27 mouse cellular contexts compared by ENCODE assay signal in the genomic region with DNA sequence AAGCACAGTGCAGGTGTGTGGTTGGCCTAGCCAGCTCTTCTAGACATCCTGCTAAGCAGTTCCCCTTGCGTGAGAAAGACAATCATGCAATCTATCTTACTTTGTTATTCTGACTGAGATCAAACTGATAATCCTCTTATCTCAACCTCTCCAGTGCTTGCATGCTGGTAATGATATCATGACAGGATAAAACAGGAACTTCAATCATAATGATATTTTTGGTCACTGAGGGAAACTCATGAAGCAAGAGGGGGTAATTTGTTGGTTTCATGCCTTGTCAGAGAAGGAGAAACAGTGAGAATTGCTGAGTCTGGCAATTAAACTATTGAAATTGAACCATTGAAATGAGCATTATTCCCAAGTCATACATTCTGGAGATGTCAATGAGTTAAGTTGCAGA.
"Had no signal": no experiment of that assay in that cellular context is flagged by ENCODE, and none has a peak within 500 bp of the region (broad histone marks: within the 10 kb centered on the region; RNA-seq: fewer than 3 reads in every experiment).

No protein-coding gene starts in this region.

- H3K9me3 ChIP-seq: intestine, embryonic 15.5 days; limb, embryonic 10.5 days; liver, embryonic 15.5 days had no signal

- H3K36me3 ChIP-seq: heart, embryonic 10.5 days; heart, embryonic 12.5 days; hindbrain, embryonic 10.5 days; hindbrain, embryonic 12.5 days; intestine, embryonic 15.5 days; limb, embryonic 10.5 days; limb, embryonic 12.5 days; liver, embryonic 13.5 days; liver, embryonic 15.5 days had no signal

- ATAC-seq: hindbrain, embryonic 16.5 days; inflammation-experienced regulatory T-cells, adult 6 months; intestine, embryonic 15.5 days; intestine, postnatal 0 days had no signal

- H3K9ac ChIP-seq: heart, embryonic 12.5 days; hindbrain, embryonic 12.5 days; hindbrain, embryonic 14.5 days; intestine, embryonic 15.5 days; limb, embryonic 12.5 days; liver, embryonic 13.5 days; liver, embryonic 15.5 days had no signal

- H3K4me1 ChIP-seq: heart, embryonic 10.5 days; heart, embryonic 12.5 days; hindbrain, embryonic 10.5 days; hindbrain, embryonic 12.5 days; intestine, embryonic 15.5 days; limb, embryonic 10.5 days; limb, embryonic 12.5 days; liver, embryonic 13.5 days; liver, embryonic 15.5 days had no signal

- H3K27me3 ChIP-seq: heart, embryonic 12.5 days; hindbrain, embryonic 12.5 days; intestine, embryonic 15.5 days; limb, embryonic 12.5 days; liver, embryonic 13.5 days; liver, embryonic 15.5 days had no signal

- H3K4me2 ChIP-seq: heart, embryonic 12.5 days; hindbrain, embryonic 12.5 days; hindbrain, embryonic 14.5 days; intestine, embryonic 15.5 days; limb, embryonic 12.5 days; liver, embryonic 11.5 days; liver, embryonic 13.5 days; liver, embryonic 15.5 days had no signal

- DNase-seq: gastrocnemius, adult 2 months; gastrocnemius, postnatal 10 days; gastrocnemius, postnatal 25 days; heart, adult 18-20 months; heart, postnatal 10 days; heart, postnatal 4 days; kidney, adult 2 months; kidney, postnatal 14 days; kidney, postnatal 36 days; liver; liver, embryonic 13.5 days had no signal

- H3K27ac ChIP-seq: gastrocnemius, adult 2 months; heart, embryonic 10.5 days; hindbrain, embryonic 10.5 days; hindbrain, embryonic 12.5 days; hindbrain, embryonic 14.5 days; intestine, embryonic 15.5 days; kidney, postnatal 0 days; layer of hippocampus, adult 2 months; left cerebral cortex, adult 2 months; limb, embryonic 10.5 days; limb, embryonic 12.5 days; liver, embryonic 13.5 days; liver, embryonic 15.5 days had no signal

- H3K4me3 ChIP-seq: gastrocnemius, adult 2 months; heart, embryonic 10.5 days; heart, embryonic 12.5 days; hindbrain, embryonic 10.5 days; hindbrain, embryonic 12.5 days; intestine, embryonic 15.5 days; layer of hippocampus, adult 2 months; left cerebral cortex, adult 2 months; limb, embryonic 10.5 days; limb, embryonic 12.5 days; liver, embryonic 13.5 days; liver, embryonic 15.5 days had no signal
